Mouse (Mus musculus): ENCODE measurements around the gene Frmd4a. TPM values are rescaled to one million over a fixed set of nuclear protein-coding genes. Genes with fewer than 3 reads are reported as not detected.
A peak's percentile ranks its signal among the peaks of the same experiment; 100 is the strongest.

Gene Frmd4a
- total and polyA plus RNA-seq, 3 experiments, result 10.4 to 21.0 (median 20.0) TPM

- DNase-seq, result no peak
- H3K36me3 ChIP-seq (ENCODE audit: control insufficient read depth, insufficient read depth, low read length), result peaks cover 2% of the 10 kb centered on the region; the same call in 1 of the 2 replicates
- no peaks in the 10 kb centered on the region for H3K27me3 ChIP-seq (ENCODE audit: control insufficient read depth, insufficient read depth, low read length)
- 94% methylated on average over 9 of the region's 9 CpGs for WGBS
- peaks cover 13% of the 10 kb centered on the region for H3K4me1 ChIP-seq (ENCODE audit: control insufficient read depth, insufficient read depth, low read length)
- H3K4me3 ChIP-seq, result no peak overlapping the region
- no peak overlapping the region for H3K9ac ChIP-seq (ENCODE audit: low read depth, low read length)
- TF ChIP-seq CTCF (IDR thresholded peaks at IDR 0.05) (no peak), EP300 (IDR thresholded peaks at IDR 0.05; ENCODE audit: insufficient read depth, low read depth, low read length) (no peak), POLR2A (IDR thresholded peaks at IDR 0.05; ENCODE audit: insufficient read depth, low read depth, low read length) (no peak)
- H3K79me2 ChIP-seq (replicated peaks; ENCODE audit: control insufficient read depth, insufficient read depth, low read length), result no peaks in the 10 kb centered on the region
- intact Hi-C loops (cut with DNase I), result loop anchor here (1.0 to 10.0 kb wide), 7 partner anchors 42 to 955 kb away; partner anchors contain the start of gene Prpf18
- H3K27ac ChIP-seq, result no peak overlapping the region
Measured at GRCm38 (mm10) chr2:4499916-4500315, 482.4 kb downstream of the Frmd4a start.

GRCm38 (mm10) chr2:4501257-4502027 lies 483.9 kb downstream of the Frmd4a start:
- Histone ChIP-seq H3K9ac (ENCODE audit: low read depth, low read length) (no peak overlapping the region), H3K27ac (peak overlapping the region; percentile 44), H3K27me3 (ENCODE audit: control insufficient read depth, insufficient read depth, low read length) (no peaks in the 10 kb centered on the region), H3K79me2 (replicated peaks; ENCODE audit: control insufficient read depth, insufficient read depth, low read length) (no peaks in the 10 kb centered on the region), H3K4me1 (ENCODE audit: control insufficient read depth, insufficient read depth, low read length) (peaks cover 13% of the 10 kb centered on the region), H3K36me3 (ENCODE audit: control insufficient read depth, insufficient read depth, low read length) (peaks cover 2% of the 10 kb centered on the region; the same call in 1 of the 2 replicates), H3K4me3 (no peak overlapping the region)
- 35% methylated on average over 15 of the region's 15 CpGs for WGBS
- intact Hi-C loops (cut with DNase I), result loop anchor here (2.0 to 5.0 kb wide), 2 partner anchors 41 to 57 kb away; no protein-coding TSS in a partner anchor
- peak; percentile 57 to 63 for DNase-seq
- TF ChIP-seq CTCF (IDR thresholded peaks at IDR 0.05) (no peak), POLR2A (IDR thresholded peaks at IDR 0.05; ENCODE audit: insufficient read depth, low read depth, low read length) (no peak), EP300 (IDR thresholded peaks at IDR 0.05; ENCODE audit: insufficient read depth, low read depth, low read length) (peak; percentile 51; the same call in 1 of the 2 replicates)

GRCm38 (mm10) chr2:4504413-4504812 lies 486.9 kb downstream of the Frmd4a start:
- Histone ChIP-seq H3K27ac (peak overlapping the region; percentile 13; the same call in 1 of the 2 replicates), H3K36me3 (ENCODE audit: control insufficient read depth, insufficient read depth, low read length) (peaks cover under 1% of the 10 kb centered on the region; the same call in 1 of the 2 replicates), H3K4me3 (no peak overlapping the region), H3K4me1 (ENCODE audit: control insufficient read depth, insufficient read depth, low read length) (peaks cover 18% of the 10 kb centered on the region), H3K9ac (ENCODE audit: low read depth, low read length) (no peak overlapping the region), H3K27me3 (ENCODE audit: control insufficient read depth, insufficient read depth, low read length) (no peaks in the 10 kb centered on the region), H3K79me2 (replicated peaks; ENCODE audit: control insufficient read depth, insufficient read depth, low read length) (no peaks in the 10 kb centered on the region)
- intact Hi-C loops (cut with DNase I), result loop anchor here (5.0 kb wide), 1 partner anchor 38 kb away; no protein-coding TSS in a partner anchor
- TF ChIP-seq CTCF (IDR thresholded peaks at IDR 0.05) (no peak), EP300 (IDR thresholded peaks at IDR 0.05; ENCODE audit: insufficient read depth, low read depth, low read length) (0 out of 2 replicates have a peak, but pooled peaks have one; percentile 27), POLR2A (IDR thresholded peaks at IDR 0.05; ENCODE audit: insufficient read depth, low read depth, low read length) (peak; percentile 29; the same call in 1 of the 2 replicates)
- 33% methylated on average over 10 of the region's 10 CpGs for WGBS
- peak; percentile 58 to 73 for DNase-seq

- Histone ChIP-seq H3K36me3 (ENCODE audit: control insufficient read depth, insufficient read depth, low read length) (no peaks in the 10 kb centered on the region), H3K4me3 (no peak overlapping the region), H3K27me3 (ENCODE audit: control insufficient read depth, insufficient read depth, low read length) (no peaks in the 10 kb centered on the region), H3K9ac (ENCODE audit: low read depth, low read length) (no peak overlapping the region), H3K79me2 (replicated peaks; ENCODE audit: control insufficient read depth, insufficient read depth, low read length) (no peaks in the 10 kb centered on the region), H3K4me1 (ENCODE audit: control insufficient read depth, insufficient read depth, low read length) (peaks cover 16% of the 10 kb centered on the region), H3K27ac (no peak overlapping the region)
- 94% methylated on average over 4 of the region's 4 CpGs for WGBS
- TF ChIP-seq CTCF (IDR thresholded peaks at IDR 0.05), result no peak
- no peak for TF ChIP-seq EP300 (IDR thresholded peaks at IDR 0.05; ENCODE audit: insufficient read depth, low read depth, low read length)
- no peak for TF ChIP-seq POLR2A (IDR thresholded peaks at IDR 0.05; ENCODE audit: insufficient read depth, low read depth, low read length)
- intact Hi-C loops (cut with DNase I), result no loop called here
- no peak for DNase-seq
Measured at GRCm38 (mm10) chr2:4505695-4506094, 488.2 kb downstream of the Frmd4a start.

- no peak for DNase-seq
- Histone ChIP-seq H3K9ac (ENCODE audit: low read depth, low read length) (no peak overlapping the region), H3K4me1 (ENCODE audit: control insufficient read depth, insufficient read depth, low read length) (peaks cover 12% of the 10 kb centered on the region), H3K79me2 (replicated peaks; ENCODE audit: control insufficient read depth, insufficient read depth, low read length) (no peaks in the 10 kb centered on the region), H3K27me3 (ENCODE audit: control insufficient read depth, insufficient read depth, low read length) (no peaks in the 10 kb centered on the region), H3K4me3 (no peak overlapping the region), H3K36me3 (ENCODE audit: control insufficient read depth, insufficient read depth, low read length) (no peaks in the 10 kb centered on the region), H3K27ac (no peak overlapping the region)
- WGBS, result 95% methylated on average over 9 of the region's 9 CpGs
- no peak for TF ChIP-seq EP300 (IDR thresholded peaks at IDR 0.05; ENCODE audit: insufficient read depth, low read depth, low read length)
- no peak for TF ChIP-seq POLR2A (IDR thresholded peaks at IDR 0.05; ENCODE audit: insufficient read depth, low read depth, low read length)
- TF ChIP-seq CTCF (IDR thresholded peaks at IDR 0.05), result no peak
- intact Hi-C loops (cut with DNase I), result no loop called here
Measured at GRCm38 (mm10) chr2:4506659-4507058, 489.1 kb downstream of the Frmd4a start.
